Mouse (Mus musculus) ovary, postnatal 10 days (tissue): ENCODE measurements around the gene Slc23a3.

Experiments used
- DNase-seq: peaks from one replicate; pipeline ENCODE4 v3.0.0; 2022; ENCODE audit warnings: low spot score

Slc23a3 gene

DNA sequence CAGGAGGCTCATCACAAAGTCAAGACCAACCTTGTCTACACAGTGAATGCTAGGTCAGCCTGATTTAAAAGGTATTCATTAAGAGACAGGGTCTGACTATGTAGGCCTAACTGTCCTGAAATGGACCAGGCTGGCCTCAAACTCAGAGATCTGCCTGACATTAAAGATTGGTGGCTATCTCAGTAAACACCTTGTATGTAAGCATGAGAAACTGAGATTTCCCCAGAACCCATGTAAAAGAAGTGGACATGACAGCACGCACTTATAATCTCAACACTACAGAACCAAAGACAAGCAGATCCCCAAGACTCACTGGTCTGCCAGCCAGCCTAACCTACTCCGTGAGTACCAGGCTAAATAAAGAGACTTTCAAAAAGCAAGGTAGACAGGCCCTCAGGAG, 4.8 kb upstream of the Slc23a3 start:
- no peak for DNase-seq

DNA sequence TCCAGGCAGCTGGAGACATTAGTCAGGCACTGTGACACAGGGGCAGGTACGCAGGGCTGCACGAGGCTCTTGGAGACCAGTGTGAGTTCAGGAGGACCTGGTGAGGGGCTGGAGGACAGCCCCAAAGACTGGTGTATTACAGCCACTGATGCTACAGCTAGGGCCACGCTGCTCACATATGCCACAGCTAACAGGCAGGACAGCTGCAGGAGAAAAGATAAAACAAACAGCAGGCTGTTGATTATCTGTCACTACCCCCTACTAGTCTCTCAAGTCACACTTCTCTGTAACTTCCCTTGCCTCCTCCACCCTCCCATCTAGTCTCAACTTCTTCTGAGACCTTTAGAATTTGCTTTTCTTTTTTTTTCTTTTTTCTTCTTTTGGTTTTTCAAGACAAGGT, 3.0 kb upstream of the Slc23a3 start:
- no peak for DNase-seq

DNA sequence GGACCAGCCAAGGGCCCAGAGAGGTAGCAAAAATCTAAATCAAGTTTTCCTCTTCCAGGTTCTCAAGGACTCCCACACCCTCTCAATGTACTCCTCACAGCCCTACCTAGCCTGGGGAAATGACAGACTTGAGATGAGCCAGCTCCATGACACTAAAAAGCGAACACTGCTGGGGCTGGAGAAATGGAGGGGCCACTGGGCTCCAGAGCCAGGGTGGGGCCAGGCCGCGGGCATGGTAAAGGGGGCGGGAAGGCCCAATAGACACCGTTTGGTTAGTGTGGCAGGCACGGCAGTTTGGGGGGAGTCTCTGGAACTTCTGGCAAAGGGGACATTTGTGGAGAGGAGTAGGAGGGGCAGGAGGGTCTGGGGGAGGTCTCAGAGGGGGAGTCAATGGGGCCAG, 2.6 kb upstream of the Slc23a3 start:
- no peak for DNase-seq

DNA sequence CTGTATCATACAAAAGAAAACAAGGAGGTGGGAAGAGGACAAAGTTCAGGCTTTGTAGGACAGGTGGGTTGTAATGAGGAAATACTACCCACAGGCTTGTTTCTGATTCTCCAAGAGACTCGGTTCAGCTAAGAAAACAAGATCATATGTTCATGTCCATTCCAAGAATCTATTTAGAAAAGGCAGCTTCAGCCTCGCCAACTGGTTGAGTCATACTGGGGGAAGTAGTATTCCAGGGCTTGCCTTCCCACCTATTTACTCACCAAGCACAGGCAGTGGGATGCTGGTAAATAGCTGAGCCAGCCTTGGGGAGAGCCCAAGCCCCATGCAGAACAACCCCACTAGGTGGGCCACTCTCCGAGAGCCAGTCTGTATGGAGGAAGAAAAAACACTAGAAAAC, 5.0 kb downstream of the Slc23a3 start:
- DNase-seq, result no peak

DNA sequence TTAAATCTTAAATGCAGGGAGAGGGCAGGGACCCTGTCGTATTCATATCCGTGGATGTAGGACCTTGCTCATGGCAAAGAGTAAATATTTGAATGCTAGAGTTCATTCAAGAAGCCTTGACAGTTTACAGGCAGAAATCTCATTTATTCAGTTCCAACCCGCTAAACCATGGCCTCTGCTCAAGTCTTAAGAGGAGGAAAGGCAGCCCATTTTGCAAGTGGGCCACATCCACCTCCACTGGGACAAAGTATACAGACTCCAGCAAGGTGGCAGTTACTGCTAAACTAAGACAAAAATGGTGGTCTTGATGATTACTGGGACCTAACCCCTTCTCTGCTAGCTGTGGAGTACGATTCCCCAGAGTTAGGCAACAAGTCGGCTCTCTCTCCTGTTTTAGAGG, 8.3 kb downstream of the Slc23a3 start:
- no peak for DNase-seq

DNA sequence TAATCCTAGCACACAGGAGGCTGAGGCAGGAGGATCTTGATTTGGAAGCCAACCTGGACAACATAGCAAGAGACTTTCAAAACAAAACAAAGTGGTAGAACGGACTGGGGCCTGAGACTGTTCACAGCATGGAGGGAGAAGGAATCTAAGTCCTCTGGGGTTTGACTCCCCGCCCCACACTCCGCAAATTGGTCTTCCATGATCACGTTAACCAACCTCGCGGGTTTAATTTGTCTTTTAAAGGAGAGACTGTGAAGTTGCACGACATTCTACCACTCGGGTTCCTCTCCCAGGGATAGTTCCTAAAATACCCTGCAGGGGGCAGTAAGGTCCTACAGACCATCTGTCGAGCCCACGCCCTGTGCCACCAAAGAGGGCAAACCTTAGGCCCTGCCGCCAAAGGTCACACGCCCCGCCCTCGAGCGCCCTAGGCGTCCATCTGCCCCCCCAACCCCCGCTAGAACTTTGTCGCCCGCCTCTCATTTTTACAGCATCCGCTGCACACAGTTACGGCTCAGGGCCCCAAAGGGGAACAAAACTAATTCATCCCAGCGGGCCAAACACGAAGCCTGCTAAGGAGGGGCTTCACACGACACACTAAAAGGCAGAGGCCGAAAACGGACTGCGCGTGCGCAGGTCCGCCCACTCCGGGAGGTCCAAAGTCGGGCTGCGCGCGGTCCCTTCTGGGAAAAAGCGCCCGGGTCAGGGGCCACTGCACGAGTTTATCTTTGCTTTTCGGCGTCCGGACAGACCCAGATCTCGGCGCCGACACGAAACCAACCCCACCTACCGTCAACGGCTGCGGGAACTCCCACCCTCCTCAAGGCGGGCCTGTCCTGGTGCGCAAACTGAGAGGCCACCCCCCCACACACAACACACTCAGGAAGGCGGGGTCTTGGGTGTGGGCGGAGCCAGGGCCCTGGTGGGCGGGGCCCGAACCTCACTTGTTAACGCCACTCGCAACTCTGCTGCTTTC, 9.1 kb downstream of the Slc23a3 start, which contains the start of gene Nhej1:
Gene Nhej1, minus strand, starts transcription at position 855 of the 976 bp plus-strand sequence.
- peak; percentile 91 for DNase-seq

DNA sequence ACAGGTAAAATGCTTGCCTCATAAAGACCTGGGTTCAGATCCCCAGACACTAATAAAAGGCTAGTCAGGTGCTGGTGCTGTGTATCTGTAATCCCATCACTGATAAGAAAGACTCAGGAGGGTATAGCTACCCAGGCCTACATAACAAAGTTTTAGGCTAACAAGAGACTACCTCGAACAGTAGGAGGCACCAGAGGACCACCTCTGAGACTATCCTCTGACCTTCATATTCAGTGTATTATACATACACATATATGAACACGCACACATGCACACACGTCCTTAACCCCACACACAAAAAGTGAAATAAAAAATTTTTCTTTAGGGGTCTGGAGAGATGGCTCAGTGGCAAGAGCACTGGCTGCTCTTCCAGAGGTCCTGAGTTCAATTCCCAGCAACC, 11.5 kb downstream of the Slc23a3 start:
- no peak for DNase-seq
